Mouse (Mus musculus) lung, embryonic 16.5 days (tissue): Measurements from ENCODE around the gene Mov10. TPM values are rescaled to one million over a fixed set of nuclear protein-coding genes. Genes with fewer than 3 reads are reported as not detected.
"Not testable (repeated sequence)": the region's sequence is repeated elsewhere in the genome, so short reads cannot be mapped to it uniquely, and the experiment has no call there.

Source experiments
- ATAC-seq: fragments of 200-750 bp; cut with Nextera tagmentation; 2 replicates; pipeline ENCODE4 v1.8.0; 2017; ENCODE audit warnings: low read depth, mild to moderate bottlenecking, moderate library complexity
- H3K27ac ChIP-seq: fragments of 300-500 bp; sonication (generic); 2 replicates; pipeline ENCODE4 v1.5.1; 2014; ENCODE audit warnings: mild to moderate bottlenecking, control low read depth, low read length
- H3K27me3 ChIP-seq: fragments of 300-500 bp; sonication (generic); 2 replicates; pipeline ENCODE4 v1.6.1; 2014; ENCODE audit warnings: low read depth, low read length, mixed read lengths; ENCODE audit not compliant: control insufficient read depth, insufficient read depth
- H3K36me3 ChIP-seq: fragments of 300-500 bp; sonication (generic); 2 replicates; pipeline ENCODE4 v1.6.1; 2014; ENCODE audit warnings: low read length; ENCODE audit not compliant: control insufficient read depth, insufficient read depth
- H3K4me1 ChIP-seq: fragments of 300-500 bp; sonication (generic); replicated peaks from 2 replicates; pipeline ENCODE4 v1.6.1; 2014; ENCODE audit warnings: low read length, mixed read lengths; ENCODE audit not compliant: control insufficient read depth, insufficient read depth
- H3K4me2 ChIP-seq: fragments of 300-500 bp; sonication (generic); 2 replicates; pipeline ENCODE4 v1.6.1; 2014; ENCODE audit warnings: low read depth, low read length, control low read depth
- H3K4me3 ChIP-seq: fragments of 300-500 bp; sonication (generic); 2 replicates; pipeline ENCODE4 v1.5.1; 2014; ENCODE audit warnings: mild to moderate bottlenecking, low read length, control low read depth
- H3K9ac ChIP-seq: fragments of 300-500 bp; sonication (generic); 2 replicates; pipeline ENCODE4 v1.6.1; 2014; ENCODE audit warnings: low read length, control low read depth
- H3K9me3 ChIP-seq: fragments of 300-500 bp; sonication (generic); 2 replicates; pipeline ENCODE4 v1.6.1; 2016; ENCODE audit warnings: low read length; ENCODE audit not compliant: control insufficient read depth
- WGBS: fragments of 180-500 bp; shearing (Covaris S2); extraction: QIAGEN DNeasy Blood & Tissue Kit; methylation state at CpG from one replicate; pipeline ENCODE4 v1.1.7; 2014; 5-methylcytosine and 5-hydroxymethylcytosine counted together
- polyA plus RNA-seq: library from polyadenylated mRNA; unstranded; fragments of >200 nt; fragmentation: Nextera tagmentation; extraction: Ambion mirVana; gene quantifications from 2 replicates; pipeline ENCODE4 v1.2.1, GENCODE M21; 2015

The Mov10 gene
- polyA plus RNA-seq, 1 experiment from 2014 or later, result 56.2 TPM

GRCm38 (mm10) chr3:104762103-104762863 lies 56.1 kb downstream of the Mov10 start:
- ATAC-seq, H3K9me3 ChIP-seq, H3K4me2 ChIP-seq, H3K4me3 ChIP-seq, H3K9ac ChIP-seq, H3K27me3 ChIP-seq, H3K4me1 ChIP-seq, H3K36me3 ChIP-seq, H3K27ac ChIP-seq: not testable (repeated sequence)
- WGBS, result 19% methylated on average over 19 of the region's 20 CpGs

GRCm38 (mm10) chr3:104758869-104759268 lies 59.5 kb downstream of the Mov10 start:
- H3K4me1 ChIP-seq, result peaks cover 6% of the 10 kb centered on the region
- H3K9ac ChIP-seq, result peak overlapping the region; percentile 63
- 16% methylated on average over 5 of the region's 5 CpGs for WGBS
- peak overlapping the region; percentile 45 for H3K4me3 ChIP-seq
- no peak overlapping the region for H3K27ac ChIP-seq
- peak overlapping the region; percentile 82 for H3K4me2 ChIP-seq
- H3K9me3 ChIP-seq, result no peaks in the 10 kb centered on the region
- peaks cover 3% of the 10 kb centered on the region; the same call in 1 of the 2 replicates for H3K27me3 ChIP-seq
- no peak for ATAC-seq
- H3K36me3 ChIP-seq, result no peaks in the 10 kb centered on the region

DNA sequence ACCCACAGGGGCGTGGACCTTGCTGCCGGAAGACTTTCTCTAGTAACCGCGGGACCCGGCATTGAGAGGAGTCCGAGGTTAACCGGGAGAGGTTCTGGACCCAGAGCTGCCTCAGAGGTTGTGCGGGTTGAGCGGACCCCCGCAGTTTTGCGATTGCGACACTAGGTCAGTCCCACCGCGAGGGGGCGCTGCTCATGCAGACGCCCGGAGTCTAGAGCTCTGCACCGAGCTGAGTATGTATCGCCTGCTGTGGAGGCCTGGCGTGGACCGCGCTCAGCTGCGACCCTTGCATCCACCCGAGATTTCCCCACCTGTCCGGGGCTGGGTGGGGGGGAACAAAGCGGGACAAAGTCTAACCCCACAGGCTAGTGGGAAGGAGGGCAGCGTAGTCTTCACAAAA lies 60.0 kb downstream of the Mov10 start:
- Histone ChIP-seq H3K27ac (no peak overlapping the region), H3K4me2 (peak overlapping the region; percentile 82), H3K4me3 (peak overlapping the region; percentile 45), H3K36me3 (no peaks in the 10 kb centered on the region), H3K27me3 (peaks cover 3% of the 10 kb centered on the region; the same call in 1 of the 2 replicates), H3K4me1 (peaks cover 6% of the 10 kb centered on the region), H3K9ac (peak overlapping the region; percentile 63), H3K9me3 (no peaks in the 10 kb centered on the region)
- 1% methylated on average over 27 of the region's 27 CpGs for WGBS
- ATAC-seq, result peak; percentile 81

- WGBS, result 17% methylated on average over 20 of the region's 25 CpGs
- not testable (repeated sequence) for H3K36me3 ChIP-seq, H3K27me3 ChIP-seq, H3K4me1 ChIP-seq, H3K9me3 ChIP-seq, H3K9ac ChIP-seq, H3K4me3 ChIP-seq, ATAC-seq, H3K27ac ChIP-seq, H3K4me2 ChIP-seq
These were observed 65.5 kb downstream of the Mov10 start for GRCm38 (mm10) chr3:104752845-104753244.

Other genes with a start within 250 kb of the Mov10 start
- gene Slc16a1, start 179.9 kb downstream of the Mov10 start, polyA plus RNA-seq, result 28.0 and 28.1 TPM in 2 replicates
- 3.1 and 3.4 TPM in 2 replicates for gene Ppm1j, start 37.5 kb downstream of the Mov10 start, polyA plus RNA-seq
- gene Fam19a3, start 36.7 kb downstream of the Mov10 start, polyA plus RNA-seq, result 0.08 and 0.25 TPM in 2 replicates
- 154 and 155 TPM in 2 replicates for gene Rhoc, start 30.2 kb downstream of the Mov10 start, polyA plus RNA-seq
- gene St7l, start 45.4 kb upstream of the Mov10 start, polyA plus RNA-seq, result 35.9 and 37.5 TPM in 2 replicates
- gene Capza1, start 45.9 kb upstream of the Mov10 start, polyA plus RNA-seq, result 211 and 217 TPM in 2 replicates
- 1.0 and 1.3 TPM in 2 replicates for gene Wnt2b, start 143.4 kb upstream of the Mov10 start, polyA plus RNA-seq
- 36.3 and 38.2 TPM in 2 replicates for gene Cttnbp2nl, start 234.6 kb upstream of the Mov10 start, polyA plus RNA-seq
- not detected in 2 replicates for gene 4930564D02Rik, start 248.3 kb upstream of the Mov10 start, polyA plus RNA-seq